Mouse (Mus musculus): ENCODE results near the gene Zfp934.
A peak's percentile ranks its signal among the peaks of the same experiment; 100 is the strongest.
"Not testable (repeated sequence)": the region's sequence is repeated elsewhere in the genome, so short reads cannot be mapped to it uniquely, and the experiment has no call there.

DNA sequence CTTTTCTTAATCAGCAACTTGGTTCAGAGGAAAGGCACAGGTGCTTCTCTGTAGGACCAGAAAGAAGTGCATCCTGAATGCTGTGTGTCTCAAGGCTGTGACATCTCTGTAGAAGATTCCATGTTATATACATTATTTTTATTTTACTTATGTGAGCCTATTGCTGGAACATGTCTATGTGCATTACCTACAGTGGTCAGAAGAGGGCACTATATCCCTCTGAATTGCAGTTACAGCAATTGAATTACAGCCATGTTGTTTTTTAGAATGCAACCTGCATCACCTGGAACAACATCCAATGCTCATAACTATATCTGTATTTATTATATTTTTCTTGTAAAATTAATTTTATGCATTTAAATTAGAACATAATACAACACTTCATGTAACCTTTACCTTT, 101.1 kb downstream of the Zfp934 start:
- peak; percentile 30; the same call in 1 of the 2 replicates for TF ChIP-seq CTCF (IDR thresholded peaks at IDR 0.05; ENCODE audit: borderline replicate concordance, extremely low read depth, insufficient read depth, insufficient read length)
- TF ChIP-seq POLR2A (IDR thresholded peaks at IDR 0.05; ENCODE audit: borderline replicate concordance, extremely low read depth, insufficient read depth, insufficient read length, poor library complexity, severe bottlenecking): not testable (repeated sequence)
